Mouse (Mus musculus): ENCODE data around the gene Dnmt1. TPM values are rescaled to one million over a fixed set of nuclear protein-coding genes. Genes with fewer than 3 reads are reported as not detected.

Gene Dnmt1
- total and polyA plus RNA-seq, 3 experiments = 148 to 209 (median 197) TPM

GRCm38 (mm10) chr9:20891339-20892103, 68.2 kb downstream of the Dnmt1 start:
- peaks cover 74% of the 10 kb centered on the region for H3K4me1 ChIP-seq (ENCODE audit: insufficient read depth, low read depth, low read length)
- no peak for TF ChIP-seq GATA1 (IDR thresholded peaks at IDR 0.05; ENCODE audit: borderline replicate concordance, low read length)
- no peak for TF ChIP-seq CTCF (IDR thresholded peaks at IDR 0.05; ENCODE audit: low read depth, low read length)
- TF ChIP-seq POLR2AphosphoS5 (IDR thresholded peaks at IDR 0.05; ENCODE audit: insufficient replicate concordance, low read depth, low read length) = no peak
- TF ChIP-seq GATA2 (IDR thresholded peaks at IDR 0.05; ENCODE audit: borderline replicate concordance, low read depth, low read length) = no peak
- no peak for TF ChIP-seq TAL1 (conservative IDR thresholded peaks at IDR 0.05; ENCODE audit: low read depth, low read length)
- peak overlapping the region; percentile 100 for H3K4me3 ChIP-seq (ENCODE audit: low read depth, low read length)
- ATAC-seq (ENCODE audit: extremely low read depth, insufficient number of reproducible peaks, low FRiP score, poor library complexity, severe bottlenecking) = no peak
- H3K36me3 ChIP-seq (replicated peaks) = peaks cover 74% of the 10 kb centered on the region
- H3K27me3 ChIP-seq (ENCODE audit: insufficient read depth, low read length) = no peaks in the 10 kb centered on the region
- H3K9me3 ChIP-seq (replicated peaks) = no peaks in the 10 kb centered on the region
- DNase-seq (ENCODE audit: low spot score) = no peak

GRCm38 (mm10) chr9:20890411-20890810, 69.3 kb downstream of the Dnmt1 start:
- H3K9me3 ChIP-seq (replicated peaks) = no peaks in the 10 kb centered on the region
- peak overlapping the region; percentile 100 for H3K4me3 ChIP-seq (ENCODE audit: low read depth, low read length)
- H3K27me3 ChIP-seq (ENCODE audit: insufficient read depth, low read length) = no peaks in the 10 kb centered on the region
- ATAC-seq (ENCODE audit: extremely low read depth, insufficient number of reproducible peaks, low FRiP score, poor library complexity, severe bottlenecking) = no peak
- peaks cover 63% of the 10 kb centered on the region for H3K36me3 ChIP-seq (replicated peaks)
- H3K4me1 ChIP-seq (ENCODE audit: insufficient read depth, low read depth, low read length) = peaks cover 65% of the 10 kb centered on the region
- DNase-seq (ENCODE audit: low spot score) = no peak
- TF ChIP-seq POLR2AphosphoS5 (IDR thresholded peaks at IDR 0.05; ENCODE audit: insufficient replicate concordance, low read depth, low read length) (no peak; the same call in 1 of the 2 replicates), CTCF (IDR thresholded peaks at IDR 0.05; ENCODE audit: low read depth, low read length) (no peak), TAL1 (conservative IDR thresholded peaks at IDR 0.05; ENCODE audit: low read depth, low read length) (no peak), GATA1 (IDR thresholded peaks at IDR 0.05; ENCODE audit: borderline replicate concordance, low read length) (no peak), GATA2 (IDR thresholded peaks at IDR 0.05; ENCODE audit: borderline replicate concordance, low read depth, low read length) (no peak)

DNA sequence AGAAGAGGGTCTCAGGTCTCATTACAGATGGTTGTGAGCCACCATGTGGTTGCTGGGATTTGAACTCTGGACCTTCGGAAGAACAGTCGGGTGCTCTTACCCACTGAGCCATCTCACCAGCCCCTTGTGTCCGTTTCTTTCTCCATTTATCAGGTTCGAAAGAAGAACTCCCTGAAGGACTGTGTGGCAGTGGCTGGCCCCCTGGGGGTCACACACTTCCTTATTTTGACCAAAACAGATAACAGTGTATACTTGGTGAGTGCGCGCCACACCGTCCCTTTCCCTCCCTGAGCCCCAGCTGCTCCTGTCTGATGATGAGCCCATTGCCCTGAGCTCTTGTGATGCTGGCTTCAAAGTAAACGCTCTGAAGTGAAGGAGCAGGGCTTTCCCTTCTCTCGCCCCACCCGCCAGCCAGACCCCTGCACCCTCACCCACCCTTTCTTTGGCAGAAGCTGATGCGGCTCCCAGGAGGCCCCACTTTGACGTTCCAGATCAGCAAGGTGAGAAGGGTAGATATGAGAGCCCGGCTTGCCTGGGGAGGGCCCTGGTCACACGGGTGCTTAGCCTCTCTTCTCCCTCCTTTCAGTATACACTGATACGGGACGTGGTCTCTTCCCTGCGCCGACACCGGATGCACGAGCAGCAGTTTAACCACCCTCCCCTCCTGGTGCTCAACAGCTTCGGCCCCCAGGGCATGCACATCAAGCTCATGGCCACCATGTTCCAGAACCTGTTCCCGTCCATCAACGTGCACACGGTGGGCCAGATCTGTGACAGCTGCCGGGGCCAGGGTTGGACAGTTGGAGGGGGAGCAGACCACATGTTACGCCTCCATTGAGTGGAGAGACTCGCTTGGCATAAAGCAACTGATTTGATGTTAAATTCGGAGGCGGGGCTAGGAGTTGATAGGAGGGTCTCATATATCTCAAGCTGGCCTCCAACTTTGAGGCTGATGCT, 70.2 kb downstream of the Dnmt1 start:
- H3K27me3 ChIP-seq (ENCODE audit: insufficient read depth, low read length) = no peaks in the 10 kb centered on the region
- ATAC-seq (ENCODE audit: extremely low read depth, insufficient number of reproducible peaks, low FRiP score, poor library complexity, severe bottlenecking) = no peak
- DNase-seq (ENCODE audit: low spot score) = peak; percentile 52

DNA sequence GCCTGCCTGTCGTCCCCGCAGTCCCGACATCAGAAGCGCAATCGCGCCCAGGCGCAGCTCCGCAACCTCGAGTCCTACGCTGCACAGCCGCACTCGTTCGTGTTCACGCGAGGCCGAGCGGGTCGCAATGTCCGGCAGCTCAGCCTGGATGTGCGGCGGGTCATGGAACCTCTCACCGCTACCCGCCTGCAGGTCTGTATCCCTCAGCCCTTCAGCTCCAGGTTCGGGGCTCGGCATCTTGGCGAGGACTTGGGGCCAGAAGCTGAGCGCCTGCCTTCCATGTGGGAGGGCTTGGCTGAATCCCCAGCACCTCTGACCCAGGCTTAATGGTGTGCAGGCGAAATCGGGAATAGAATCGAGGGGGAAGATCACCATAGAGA, 71.3 kb downstream of the Dnmt1 start:
- Histone ChIP-seq H3K4me3 (ENCODE audit: low read depth, low read length) (peak overlapping the region; percentile 100), H3K4me1 (ENCODE audit: insufficient read depth, low read depth, low read length) (peaks cover 44% of the 10 kb centered on the region), H3K9me3 (replicated peaks) (peaks cover 9% of the 10 kb centered on the region), H3K27me3 (ENCODE audit: insufficient read depth, low read length) (no peaks in the 10 kb centered on the region), H3K36me3 (replicated peaks) (peaks cover 43% of the 10 kb centered on the region)
- no peak for ATAC-seq (ENCODE audit: extremely low read depth, insufficient number of reproducible peaks, low FRiP score, poor library complexity, severe bottlenecking)
- TF ChIP-seq CTCF (IDR thresholded peaks at IDR 0.05; ENCODE audit: low read depth, low read length) (no peak), POLR2AphosphoS5 (IDR thresholded peaks at IDR 0.05; ENCODE audit: insufficient replicate concordance, low read depth, low read length) (peak; percentile 67; the same call in 1 of the 2 replicates)
- DNase-seq (ENCODE audit: low spot score) = no peak

More for the DNA sequence above, 70.2 kb downstream of the Dnmt1 start:
- Histone ChIP-seq H3K9me3 (replicated peaks) (peaks cover 5% of the 10 kb centered on the region), H3K36me3 (replicated peaks) (peaks cover 53% of the 10 kb centered on the region), H3K4me3 (ENCODE audit: low read depth, low read length) (peak overlapping the region; percentile 100), H3K4me1 (ENCODE audit: insufficient read depth, low read depth, low read length) (peaks cover 55% of the 10 kb centered on the region)
- TF ChIP-seq TAL1 (conservative IDR thresholded peaks at IDR 0.05; ENCODE audit: low read depth, low read length) (no peak), GATA2 (IDR thresholded peaks at IDR 0.05; ENCODE audit: borderline replicate concordance, low read depth, low read length) (no peak), GATA1 (IDR thresholded peaks at IDR 0.05; ENCODE audit: borderline replicate concordance, low read length) (no peak), POLR2AphosphoS5 (IDR thresholded peaks at IDR 0.05; ENCODE audit: insufficient replicate concordance, low read depth, low read length) (no peak), CTCF (IDR thresholded peaks at IDR 0.05; ENCODE audit: low read depth, low read length) (no peak)

DNA sequence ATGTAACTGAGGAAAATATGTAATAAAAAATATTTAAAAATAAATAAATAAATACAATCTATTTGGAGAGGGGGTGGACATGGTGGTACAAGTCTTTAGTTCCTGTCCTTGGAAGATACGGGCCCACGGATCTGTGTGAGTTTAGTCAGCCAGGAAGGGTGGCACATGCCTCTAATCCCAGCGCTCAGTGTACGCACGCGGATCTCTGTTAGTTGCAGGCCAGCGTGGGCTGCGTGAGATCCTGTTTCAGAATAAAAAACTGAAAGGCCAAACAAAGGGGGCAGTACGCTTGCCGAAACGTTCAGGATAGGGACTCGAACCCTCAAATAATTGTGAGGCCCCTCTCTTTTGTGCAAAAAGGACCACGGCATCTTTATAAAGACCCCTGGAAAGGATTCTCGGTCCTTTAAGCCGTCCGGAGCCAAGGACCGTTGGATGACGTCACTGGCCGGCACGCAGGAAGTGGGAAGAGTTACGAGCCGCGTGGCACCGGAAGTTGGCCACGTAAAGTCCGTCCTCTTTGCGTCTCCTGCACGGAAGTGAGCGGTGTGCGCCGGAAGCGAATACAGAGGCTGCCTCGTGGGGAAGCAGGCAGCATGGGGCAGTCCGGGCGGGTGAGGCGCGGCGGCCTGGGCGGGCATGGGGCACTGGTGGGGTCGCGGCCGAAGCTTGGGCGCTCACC, 71.8 kb downstream of the Dnmt1 start, which contains the start of gene Ppan:
Gene Ppan, plus strand, starts transcription at position 472 of the 682 bp plus-strand sequence.
- Histone ChIP-seq H3K27me3 (ENCODE audit: insufficient read depth, low read length) (no peaks in the 10 kb centered on the region), H3K4me1 (ENCODE audit: insufficient read depth, low read depth, low read length) (peaks cover 40% of the 10 kb centered on the region), H3K9me3 (replicated peaks) (peaks cover 9% of the 10 kb centered on the region), H3K36me3 (replicated peaks) (peaks cover 37% of the 10 kb centered on the region), H3K4me3 (ENCODE audit: low read depth, low read length) (peak within 1 kb of the TSS; percentile 100)
- TF ChIP-seq GATA2 (IDR thresholded peaks at IDR 0.05; ENCODE audit: borderline replicate concordance, low read depth, low read length) = no peak
- TF ChIP-seq GATA1 (IDR thresholded peaks at IDR 0.05; ENCODE audit: borderline replicate concordance, low read length) = no peak
- TF ChIP-seq TAL1 (conservative IDR thresholded peaks at IDR 0.05; ENCODE audit: low read depth, low read length) = no peak
- TF ChIP-seq CTCF (IDR thresholded peaks at IDR 0.05; ENCODE audit: low read depth, low read length) = no peak
- no peak for TF ChIP-seq POLR2AphosphoS5 (IDR thresholded peaks at IDR 0.05; ENCODE audit: insufficient replicate concordance, low read depth, low read length)
- peak; percentile 84 for ATAC-seq (ENCODE audit: extremely low read depth, insufficient number of reproducible peaks, low FRiP score, poor library complexity, severe bottlenecking)
- DNase-seq (ENCODE audit: low spot score) = peak; percentile 92

All from G1E (cell line).